Mouse (Mus musculus) hematopoietic stem cell, adult 5-6 weeks (primary cell): Measurements from ENCODE around the gene Cadm1. TPM values are rescaled to one million over a fixed set of nuclear protein-coding genes. Genes with fewer than 3 reads are reported as not detected.

ENCODE experiments used
- ATAC-seq, 2 experiments: fragments of 125-278 bp in 1 of 2; replicated peaks in 1 of 2; 2 replicates each; pipeline ENCODE4 v1.8.0; 2016 to 2017; ENCODE audit warnings: inconsistent platforms in 2 of 2, mild to moderate bottlenecking in 2 of 2, moderate number of reproducible peaks in 2 of 2, low read depth in 1 of 2, moderate TSS enrichment in 1 of 2; ENCODE audit not compliant: low FRiP score in 2 of 2, poor library complexity in 2 of 2, severe bottlenecking in 2 of 2, insufficient read depth in 1 of 2, low TSS enrichment in 1 of 2
- total RNA-seq: library from RNA; stranded (forward); fragments of 172-1452, 232-1000 nt; gene quantifications from 2 replicates; pipeline ENCODE4 v1.2.3, GENCODE M21; 2017

The Cadm1 gene
- total RNA-seq, 1 experiment from 2014 or later, result 0.55 TPM

- ATAC-seq, result no peak
Observed at GRCm38 (mm10) chr9:47534573-47535475, 4.9 kb downstream of the Cadm1 start.

- no peak for ATAC-seq
Observed at GRCm38 (mm10) chr9:47545245-47545644, 15.3 kb downstream of the Cadm1 start.

- ATAC-seq, result no peak
Observed at GRCm38 (mm10) chr9:47545667-47546066, 15.7 kb downstream of the Cadm1 start.

GRCm38 (mm10) chr9:47548402-47548801 lies 18.4 kb downstream of the Cadm1 start:
- ATAC-seq, result no peak

GRCm38 (mm10) chr9:47548916-47549315 lies 18.9 kb downstream of the Cadm1 start:
- ATAC-seq, result no peak

GRCm38 (mm10) chr9:47552960-47553575 lies 23.1 kb downstream of the Cadm1 start:
- no peak for ATAC-seq

GRCm38 (mm10) chr9:47560726-47561125 lies 30.8 kb downstream of the Cadm1 start:
- no peak for ATAC-seq

GRCm38 (mm10) chr9:47561596-47561995 lies 31.6 kb downstream of the Cadm1 start:
- no peak for ATAC-seq

GRCm38 (mm10) chr9:47565088-47565487 lies 35.1 kb downstream of the Cadm1 start:
- no peak for ATAC-seq

GRCm38 (mm10) chr9:47567873-47568272 lies 37.9 kb downstream of the Cadm1 start:
- no peak for ATAC-seq

GRCm38 (mm10) chr9:47570184-47570583 lies 40.2 kb downstream of the Cadm1 start:
- ATAC-seq, result no peak

GRCm38 (mm10) chr9:47571461-47571860 lies 41.5 kb downstream of the Cadm1 start:
- no peak for ATAC-seq

- no peak for ATAC-seq
Observed at GRCm38 (mm10) chr9:47572132-47572531, 42.2 kb downstream of the Cadm1 start.

- no peak for ATAC-seq
Observed at GRCm38 (mm10) chr9:47573456-47573855, 43.5 kb downstream of the Cadm1 start.

GRCm38 (mm10) chr9:47574710-47575414 lies 44.9 kb downstream of the Cadm1 start:
- no peak for ATAC-seq

- ATAC-seq, result no peak
Observed at GRCm38 (mm10) chr9:47575764-47576163, 45.8 kb downstream of the Cadm1 start.

- no peak for ATAC-seq
Observed at GRCm38 (mm10) chr9:47579464-47579863, 49.5 kb downstream of the Cadm1 start.
